Mouse (Mus musculus) E14TG2a.4 (cell line): ENCODE results near the gene Sncb.
A peak's percentile ranks its signal among the peaks of the same experiment; 100 is the strongest.

Source experiments
- H3K27me3 ChIP-seq: 2 replicates; pipeline ENCODE4 v1.6.1; 2014; ENCODE audit warnings: low read length, control low read depth; ENCODE audit not compliant: insufficient read depth
- H3K36me3 ChIP-seq: 2 replicates; pipeline ENCODE4 v1.6.1; 2014; ENCODE audit warnings: low read length, control low read depth; ENCODE audit not compliant: insufficient read depth
- H3K4me1 ChIP-seq: replicated peaks from 2 replicates; pipeline ENCODE4 v1.6.1; 2014; ENCODE audit warnings: low read depth, low read length, control low read depth
- H3K4me3 ChIP-seq: replicated peaks from 2 replicates; pipeline ENCODE4 v1.5.1; 2014; ENCODE audit warnings: mild to moderate bottlenecking, low read length
- H3K9me3 ChIP-seq: 2 replicates; pipeline ENCODE4 v1.6.1; 2014; ENCODE audit warnings: low read length, control low read depth
- CTCF ChIP-seq: conservative IDR thresholded peaks from 2 replicates; pipeline ENCODE4 v1.5.1; 2014; ENCODE audit warnings: low read length
- NANOG ChIP-seq: IDR thresholded peaks from 2 replicates; pipeline ENCODE4 v1.6.1; 2014; ENCODE audit warnings: borderline replicate concordance, low read length, mixed read lengths
- POU5F1 ChIP-seq: IDR thresholded peaks from 2 replicates; pipeline ENCODE4 v1.6.1; 2014; ENCODE audit warnings: low read length, borderline replicate concordance

Sncb gene

GRCm38 (mm10) chr13:54766192-54766768 lies at the start of gene Sncb:
Gene Sncb (minus strand): TSS chr13:54766595.
- H3K9me3 ChIP-seq, result peaks cover 26% of the 10 kb centered on the region
- H3K4me3 ChIP-seq, result peak within 1 kb of the TSS; percentile 85
- TF ChIP-seq NANOG (no peak), CTCF (peak; percentile 19; the same call in 1 of the 2 replicates)
- no peaks in the 10 kb centered on the region for H3K36me3 ChIP-seq
- peaks cover 20% of the 10 kb centered on the region for H3K4me1 ChIP-seq
- H3K27me3 ChIP-seq, result peaks cover 62% of the 10 kb centered on the region

- Histone ChIP-seq H3K9me3 (no peaks in the 10 kb centered on the region), H3K4me1 (peaks cover 14% of the 10 kb centered on the region), H3K36me3 (no peaks in the 10 kb centered on the region), H3K27me3 (peaks cover 23% of the 10 kb centered on the region), H3K4me3 (no peak overlapping the region)
- TF ChIP-seq POU5F1, result no peak
- no peak for TF ChIP-seq CTCF
- TF ChIP-seq NANOG, result no peak
These were observed 47.0 kb upstream of the Sncb start for GRCm38 (mm10) chr13:54813381-54813780.

DNA sequence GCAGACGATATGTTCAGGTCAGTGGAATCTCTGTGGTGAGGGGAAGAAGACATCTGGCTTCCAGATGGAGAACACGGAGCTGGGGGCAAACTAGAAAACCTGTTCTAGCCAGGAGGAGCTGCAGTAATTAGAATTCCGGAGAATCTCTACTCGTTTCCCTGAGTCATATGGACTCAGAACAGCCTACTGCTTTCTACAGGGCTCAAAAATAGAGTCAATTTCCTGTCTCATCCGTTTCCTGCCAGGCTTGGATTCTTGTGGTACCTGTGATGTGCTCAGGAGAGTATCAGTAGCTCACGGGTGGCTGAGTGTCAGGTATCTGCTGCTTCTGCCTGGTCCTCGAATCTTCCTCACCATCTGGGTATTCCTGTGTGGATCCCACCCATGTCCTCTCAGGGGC lies 45.1 kb upstream of the Sncb start:
- H3K27me3 ChIP-seq, result peaks cover 28% of the 10 kb centered on the region
- H3K9me3 ChIP-seq, result no peaks in the 10 kb centered on the region
- no peaks in the 10 kb centered on the region for H3K36me3 ChIP-seq
- no peak overlapping the region for H3K4me3 ChIP-seq
- H3K4me1 ChIP-seq, result peaks cover 4% of the 10 kb centered on the region
- TF ChIP-seq NANOG, result no peak
- TF ChIP-seq POU5F1, result no peak
- TF ChIP-seq CTCF, result no peak

DNA sequence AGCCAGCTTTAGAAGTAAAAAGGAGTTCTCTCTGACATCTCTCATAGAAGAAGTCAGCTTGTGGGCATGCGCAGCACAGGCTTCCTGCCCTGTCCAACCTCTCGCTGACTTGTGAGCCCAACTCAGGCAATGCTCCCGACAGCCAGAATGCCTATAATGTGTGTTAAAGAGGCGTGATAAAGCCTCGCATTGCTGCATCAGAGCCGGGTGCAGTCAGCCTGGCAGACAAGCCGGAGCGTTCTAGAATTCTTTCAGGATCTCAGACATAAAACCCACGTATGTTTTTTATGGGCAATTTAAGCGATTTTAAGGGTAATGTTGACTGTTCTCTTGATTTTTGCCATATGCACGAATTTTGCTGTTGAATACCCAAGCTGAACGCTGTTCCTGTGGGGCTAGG lies 41.7 kb upstream of the Sncb start:
- no peaks in the 10 kb centered on the region for H3K36me3 ChIP-seq
- H3K4me3 ChIP-seq, result no peak overlapping the region
- H3K4me1 ChIP-seq, result peaks cover 29% of the 10 kb centered on the region
- no peaks in the 10 kb centered on the region for H3K9me3 ChIP-seq
- no peak for TF ChIP-seq CTCF
- no peak for TF ChIP-seq NANOG
- TF ChIP-seq POU5F1, result no peak
- peaks cover 37% of the 10 kb centered on the region for H3K27me3 ChIP-seq

DNA sequence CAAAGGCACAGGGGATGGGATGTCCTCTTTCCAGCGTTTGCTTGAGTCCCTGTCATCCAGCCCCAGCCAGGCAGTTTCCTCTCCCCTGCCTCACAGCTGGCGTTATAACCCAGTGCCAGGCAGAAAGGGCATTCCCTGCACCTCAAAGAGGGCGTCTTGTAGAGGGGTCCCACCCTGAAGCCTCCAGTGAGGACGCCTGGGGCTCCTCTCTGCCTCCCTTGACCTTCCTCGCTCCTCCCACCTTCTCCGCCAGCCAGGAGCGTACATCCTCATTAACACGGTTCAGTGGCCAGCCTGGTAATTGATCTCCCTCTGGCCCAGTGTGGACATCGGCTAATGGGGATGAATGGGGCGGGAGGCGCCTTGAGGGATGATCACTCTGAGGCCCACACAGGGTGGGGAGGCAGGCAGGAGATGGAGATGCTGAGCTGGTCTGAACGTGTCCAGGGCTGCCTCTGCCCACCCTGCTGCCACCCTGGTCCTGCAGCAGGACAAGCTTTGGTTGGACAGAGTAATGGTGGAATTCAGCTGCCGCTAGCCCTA lies 40.1 kb upstream of the Sncb start:
- H3K9me3 ChIP-seq, result no peaks in the 10 kb centered on the region
- H3K27me3 ChIP-seq, result peaks cover 33% of the 10 kb centered on the region
- H3K4me1 ChIP-seq, result peaks cover 29% of the 10 kb centered on the region
- H3K4me3 ChIP-seq, result 0 out of 2 replicates have a peak overlapping the region, but pooled peaks have one; percentile 4
- no peaks in the 10 kb centered on the region for H3K36me3 ChIP-seq
- TF ChIP-seq NANOG (no peak), CTCF (no peak), POU5F1 (no peak)

- no peak for TF ChIP-seq POU5F1
- peak; percentile 62 for TF ChIP-seq CTCF
- no peak for TF ChIP-seq NANOG
- H3K4me1 ChIP-seq, result peaks cover 29% of the 10 kb centered on the region
- no peaks in the 10 kb centered on the region for H3K9me3 ChIP-seq
- no peaks in the 10 kb centered on the region for H3K36me3 ChIP-seq
- H3K4me3 ChIP-seq, result no peak overlapping the region
- peaks cover 31% of the 10 kb centered on the region for H3K27me3 ChIP-seq
These were observed 38.9 kb upstream of the Sncb start for GRCm38 (mm10) chr13:54805134-54805838.

DNA sequence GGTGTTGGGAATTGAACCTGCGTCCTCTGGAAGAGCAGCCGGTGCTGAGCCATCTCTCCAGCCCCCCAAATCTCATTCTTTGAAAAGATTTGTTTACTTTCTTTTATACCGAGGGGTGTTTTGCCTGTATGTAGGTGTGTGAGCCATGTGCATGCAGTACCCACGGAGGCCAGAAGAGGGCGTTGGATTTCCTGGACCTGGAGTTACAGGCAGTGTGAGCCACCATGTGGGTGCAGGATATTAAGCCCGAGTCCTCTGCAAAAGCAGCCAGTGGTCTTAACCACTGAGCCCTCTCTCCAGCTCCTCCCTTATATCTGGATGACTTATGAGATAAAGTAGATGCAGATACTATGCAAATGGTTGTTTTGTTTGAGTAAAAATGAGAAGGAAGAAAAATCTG lies 36.6 kb upstream of the Sncb start:
- Histone ChIP-seq H3K36me3 (no peaks in the 10 kb centered on the region), H3K9me3 (no peaks in the 10 kb centered on the region), H3K27me3 (peaks cover 28% of the 10 kb centered on the region), H3K4me1 (peaks cover 33% of the 10 kb centered on the region), H3K4me3 (no peak overlapping the region)
- TF ChIP-seq CTCF, result peak; percentile 84
- no peak for TF ChIP-seq POU5F1

GRCm38 (mm10) chr13:54800206-54800605 lies 33.8 kb upstream of the Sncb start:
- Histone ChIP-seq H3K4me3 (no peak overlapping the region), H3K4me1 (peaks cover 26% of the 10 kb centered on the region), H3K27me3 (peaks cover 26% of the 10 kb centered on the region; the same call in 1 of the 2 replicates), H3K9me3 (no peaks in the 10 kb centered on the region), H3K36me3 (peaks cover 10% of the 10 kb centered on the region)
- TF ChIP-seq POU5F1, result no peak
- TF ChIP-seq CTCF, result no peak
- no peak for TF ChIP-seq NANOG
